Mouse (Mus musculus) stomach, postnatal 0 days (tissue): ENCODE measurements around the gene Cdhr3. TPM values are rescaled to one million over a fixed set of nuclear protein-coding genes. Genes with fewer than 3 reads are reported as not detected.
A peak's percentile ranks its signal among the peaks of the same experiment; 100 is the strongest.

Source experiments
- ATAC-seq: fragments of 200-750 bp; cut with Nextera tagmentation; 2 replicates; pipeline ENCODE4 v1.8.0; 2017; ENCODE audit not compliant: low FRiP score, low TSS enrichment
- DNase-seq: peaks from one replicate; pipeline ENCODE4 v3.0.0-alpha.2; 2016; ENCODE audit warnings: low spot score
- H3K27ac ChIP-seq: fragments of 300-500 bp; sonication (generic); replicated peaks from 2 replicates; pipeline ENCODE4 v1.5.1; 2014; ENCODE audit warnings: mild to moderate bottlenecking, control low read depth
- H3K27me3 ChIP-seq: fragments of 300-500 bp; sonication (generic); 2 replicates; pipeline ENCODE4 v1.6.1; 2014; ENCODE audit warnings: low read length; ENCODE audit not compliant: control insufficient read depth, insufficient read depth
- H3K36me3 ChIP-seq: fragments of 300-500 bp; sonication (generic); 2 replicates; pipeline ENCODE4 v1.6.1; 2014; ENCODE audit warnings: low read length, mixed read lengths; ENCODE audit not compliant: control insufficient read depth, insufficient read depth
- H3K4me1 ChIP-seq: fragments of 300-500 bp; sonication (generic); replicated peaks from 2 replicates; pipeline ENCODE4 v1.6.1; 2014; ENCODE audit warnings: antibody characterized with exemption; ENCODE audit not compliant: control insufficient read depth, insufficient read depth
- H3K4me2 ChIP-seq: fragments of 300-500 bp; sonication (generic); replicated peaks from 2 replicates; pipeline ENCODE4 v1.6.1; 2014; ENCODE audit warnings: low read depth, mild to moderate bottlenecking, control low read depth, moderate library complexity
- H3K4me3 ChIP-seq: fragments of 300-500 bp; sonication (generic); 2 replicates; pipeline ENCODE4 v1.5.1; 2014; ENCODE audit warnings: low read depth, low read length, control low read depth
- H3K9ac ChIP-seq: fragments of 300-500 bp; sonication (generic); 2 replicates; pipeline ENCODE4 v1.6.1; 2014; ENCODE audit warnings: mild to moderate bottlenecking, low read length, control low read depth, mixed read lengths
- H3K9me3 ChIP-seq: fragments of 300-500 bp; sonication (generic); 2 replicates; pipeline ENCODE4 v1.6.1; 2016; ENCODE audit warnings: low read length; ENCODE audit not compliant: control insufficient read depth
- CTCF ChIP-seq: IDR thresholded peaks from 2 replicates; pipeline ENCODE4 v1.5.1; 2016; ENCODE audit warnings: antibody characterized with exemption, low read depth, mild to moderate bottlenecking, moderate library complexity
- EP300 ChIP-seq: optimal IDR thresholded peaks from 2 replicates; pipeline ENCODE3; 2016; ENCODE audit warnings: antibody characterized with exemption
- WGBS: fragments of 180-500 bp; shearing (Covaris S2); extraction: QIAGEN DNeasy Blood & Tissue Kit; methylation state at CpG from one replicate; pipeline ENCODE4 v1.1.7; 2014; 5-methylcytosine and 5-hydroxymethylcytosine counted together
- polyA plus RNA-seq: library from polyadenylated mRNA; unstranded; fragments of >200 nt; fragmentation: Nextera tagmentation; extraction: Ambion mirVana; gene quantifications from 2 replicates; pipeline ENCODE4 v1.2.1, GENCODE M21; 2015

Cdhr3 gene
- polyA plus RNA-seq, 1 experiment from 2014 or later, result 0.05 TPM

DNA sequence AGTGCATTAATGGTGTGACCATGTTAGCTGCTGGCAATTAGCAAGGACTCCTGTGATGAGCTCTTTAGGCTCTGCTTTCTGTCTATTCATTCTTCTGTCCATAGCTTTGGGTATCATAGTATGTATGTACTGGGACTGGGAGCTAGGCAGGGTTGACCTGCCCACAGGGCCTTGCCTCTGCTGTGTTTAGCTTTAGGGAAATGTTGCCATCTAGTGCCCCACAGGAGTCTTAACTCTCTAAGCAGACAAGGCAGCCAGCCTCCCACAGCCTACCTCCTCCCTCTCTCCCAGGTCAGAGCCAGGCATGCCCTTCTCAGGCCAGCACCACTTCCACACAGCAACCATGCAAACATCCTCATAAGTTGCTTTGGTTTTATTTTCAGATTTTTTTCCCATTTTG lies 16.9 kb upstream of the Cdhr3 start:
- DNase-seq (peak; percentile 31), ATAC-seq (peak; percentile 75; the same call in 1 of the 2 replicates)

DNA sequence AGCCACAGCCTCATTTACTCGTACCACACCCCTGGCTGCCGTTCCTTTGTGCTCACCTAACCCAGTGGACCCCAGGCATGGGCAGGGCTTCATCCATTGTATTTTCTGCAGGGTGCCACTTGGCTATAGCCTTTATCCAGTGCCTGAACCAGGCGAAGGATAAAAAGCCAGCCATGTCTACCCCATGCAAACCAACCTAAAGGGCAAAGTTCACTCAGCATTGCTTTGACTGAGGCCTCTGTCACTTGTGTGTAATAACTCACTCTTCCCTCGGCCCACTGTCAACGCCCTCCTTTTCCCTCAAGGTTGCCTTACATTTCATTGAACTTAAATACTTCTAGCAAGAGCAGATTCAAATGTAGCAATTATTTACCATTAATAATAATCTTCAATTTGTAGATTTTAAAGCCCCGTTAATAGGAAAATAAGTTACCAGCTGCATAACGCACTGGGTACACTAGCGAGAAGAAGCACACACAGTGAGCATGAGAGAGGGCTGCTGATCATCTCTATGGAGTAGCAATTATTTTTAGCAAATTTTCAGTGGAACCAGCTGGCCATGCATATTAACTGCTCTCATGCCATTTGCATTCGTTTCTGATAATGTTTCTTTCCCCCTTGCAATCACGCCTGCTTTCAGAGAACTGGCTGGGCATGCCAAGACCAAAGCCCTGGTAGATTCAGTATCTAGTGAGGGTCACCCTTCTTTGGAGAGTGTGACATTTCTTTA lies 13.9 kb upstream of the Cdhr3 start:
- WGBS, result 83% methylated on average over 10 of the region's 10 CpGs
- Histone ChIP-seq H3K4me2 (no peak overlapping the region), H3K36me3 (no peaks in the 10 kb centered on the region), H3K27me3 (no peaks in the 10 kb centered on the region), H3K4me3 (no peak overlapping the region), H3K9me3 (no peaks in the 10 kb centered on the region), H3K4me1 (peaks cover 5% of the 10 kb centered on the region; the same call in 1 of the 2 replicates), H3K27ac (no peak overlapping the region), H3K9ac (no peak overlapping the region)
- no peak for DNase-seq
- TF ChIP-seq EP300 (no peak), CTCF (no peak)
- no peak for ATAC-seq

More for the DNA sequence above, 16.9 kb upstream of the Cdhr3 start:
- H3K36me3 ChIP-seq, result no peaks in the 10 kb centered on the region
- H3K4me1 ChIP-seq, result 0 out of 2 replicates have a peak, but pooled peaks cover 2% of the 10 kb centered on the region
- no peak overlapping the region for H3K9ac ChIP-seq
- no peaks in the 10 kb centered on the region for H3K27me3 ChIP-seq
- TF ChIP-seq CTCF (peak; percentile 80), EP300 (no peak)
- no peak overlapping the region for H3K4me2 ChIP-seq
- no peak overlapping the region for H3K27ac ChIP-seq
- no peak overlapping the region for H3K4me3 ChIP-seq
- no peaks in the 10 kb centered on the region for H3K9me3 ChIP-seq

DNA sequence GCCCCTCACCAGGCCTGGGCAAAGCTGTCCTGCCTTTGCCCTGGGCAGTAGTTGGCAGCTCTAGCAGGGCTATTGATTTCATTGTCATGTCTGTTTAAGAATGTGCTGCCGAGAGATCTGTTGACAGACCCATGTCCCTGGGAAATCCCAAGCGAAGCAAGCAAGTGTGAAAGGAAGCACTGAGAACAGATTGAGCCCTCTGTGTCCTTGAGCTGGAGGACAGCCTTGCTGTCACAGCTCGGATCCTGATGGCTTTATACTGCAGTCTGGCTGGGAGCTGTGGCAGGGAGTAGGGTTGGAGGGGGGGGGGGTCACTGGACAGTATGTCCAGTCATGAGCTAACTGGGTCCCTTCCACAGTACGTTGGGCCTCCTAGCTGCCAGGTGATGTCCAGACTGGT lies 13.0 kb upstream of the Cdhr3 start:
- TF ChIP-seq EP300 (no peak), CTCF (no peak)
- Histone ChIP-seq H3K36me3 (no peaks in the 10 kb centered on the region), H3K27me3 (no peaks in the 10 kb centered on the region), H3K4me1 (peaks cover 3% of the 10 kb centered on the region; the same call in 1 of the 2 replicates), H3K9me3 (no peaks in the 10 kb centered on the region), H3K27ac (no peak overlapping the region), H3K4me2 (no peak overlapping the region), H3K9ac (no peak overlapping the region), H3K4me3 (no peak overlapping the region)
- 67% methylated on average over 4 of the region's 4 CpGs for whole genome bisulfite sequencing
- DNase-seq (no peak), ATAC-seq (no peak)

DNA sequence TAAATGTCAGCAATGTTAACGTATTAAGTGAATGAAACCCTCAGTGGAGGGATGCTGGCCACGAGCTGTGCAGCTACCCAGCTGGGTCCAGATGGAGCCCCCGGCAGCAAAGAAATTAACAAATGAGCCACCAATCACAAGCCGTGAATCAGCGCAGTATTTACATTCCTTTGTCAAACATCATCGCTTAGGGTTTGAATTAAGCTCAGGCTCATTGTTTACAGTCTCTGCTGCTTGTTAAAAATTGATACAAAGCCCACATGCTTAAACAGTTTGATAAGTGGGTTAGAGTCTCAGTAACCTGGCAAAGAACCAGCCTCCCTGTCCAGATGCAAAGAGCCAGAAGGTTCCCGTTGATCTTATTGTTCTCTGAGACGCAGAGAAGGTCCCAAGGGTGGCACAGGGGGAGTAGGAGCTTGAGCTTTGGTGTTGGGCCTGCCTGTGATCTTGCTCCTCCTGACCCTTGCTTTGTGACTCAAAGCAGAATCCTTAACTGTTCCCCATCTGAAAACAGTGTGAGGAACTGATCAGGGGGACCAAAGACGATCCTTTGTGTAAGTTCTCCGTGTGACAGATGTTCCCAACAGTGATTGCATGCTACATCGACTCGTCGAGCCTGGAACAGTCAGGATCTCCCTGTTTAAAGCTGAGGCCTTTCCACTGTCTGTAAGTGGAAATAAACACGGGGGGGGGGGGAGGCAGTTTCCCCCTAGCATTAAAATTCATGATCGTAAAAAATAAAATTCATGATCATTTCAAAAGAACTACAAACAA lies 9.9 kb upstream of the Cdhr3 start:
- ATAC-seq, result peak; percentile 83; the same call in 1 of the 2 replicates

GRCm38 (mm10) chr12:33101627-33102026 lies 9.0 kb upstream of the Cdhr3 start:
- no peak overlapping the region for H3K27ac ChIP-seq
- TF ChIP-seq EP300 (no peak), CTCF (no peak)
- no peaks in the 10 kb centered on the region for H3K27me3 ChIP-seq
- H3K4me2 ChIP-seq, result no peak overlapping the region
- no peak overlapping the region for H3K9ac ChIP-seq
- no peak for DNase-seq
- ATAC-seq, result no peak
- 53% methylated on average over 8 of the region's 8 CpGs for WGBS
- no peaks in the 10 kb centered on the region for H3K9me3 ChIP-seq
- H3K4me3 ChIP-seq, result no peak overlapping the region
- H3K36me3 ChIP-seq, result no peaks in the 10 kb centered on the region
- H3K4me1 ChIP-seq, result peaks cover 3% of the 10 kb centered on the region; the same call in 1 of the 2 replicates

More for the DNA sequence above, 9.9 kb upstream of the Cdhr3 start:
- Histone ChIP-seq H3K4me3 (no peak overlapping the region), H3K9ac (no peak overlapping the region), H3K4me2 (no peak overlapping the region), H3K36me3 (no peaks in the 10 kb centered on the region), H3K27ac (0 out of 2 replicates have a peak overlapping the region, but pooled peaks have one; percentile 14), H3K9me3 (no peaks in the 10 kb centered on the region), H3K27me3 (no peaks in the 10 kb centered on the region), H3K4me1 (peaks cover 3% of the 10 kb centered on the region; the same call in 1 of the 2 replicates)
- DNase-seq, result peak; percentile 29
- TF ChIP-seq EP300 (no peak), CTCF (no peak)
- WGBS, result 16% methylated on average over 15 of the region's 15 CpGs

DNA sequence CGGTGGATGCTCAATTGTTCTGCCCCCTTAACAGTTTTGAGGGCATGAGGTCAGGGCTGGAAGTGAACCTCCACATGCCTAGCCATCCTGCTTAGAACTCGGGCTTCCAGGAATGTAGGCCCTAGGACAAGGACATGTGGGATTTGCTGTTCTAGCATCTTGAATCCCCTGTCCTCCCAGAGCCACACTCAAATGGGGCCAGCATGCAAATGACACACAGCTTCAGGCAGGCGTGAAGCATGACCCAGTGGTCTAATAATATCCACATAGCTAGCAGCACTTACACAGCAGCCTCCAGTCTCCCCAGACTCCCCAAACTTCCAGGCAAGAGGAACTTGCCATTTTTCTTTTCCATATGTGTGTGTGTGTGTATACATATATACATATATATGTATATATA lies 3.3 kb upstream of the Cdhr3 start:
- Histone ChIP-seq H3K9ac (no peak overlapping the region), H3K4me1 (no peaks in the 10 kb centered on the region), H3K36me3 (no peaks in the 10 kb centered on the region), H3K27ac (no peak overlapping the region), H3K4me3 (no peak overlapping the region), H3K27me3 (no peaks in the 10 kb centered on the region), H3K4me2 (no peak overlapping the region), H3K9me3 (no peaks in the 10 kb centered on the region)
- ATAC-seq (no peak), DNase-seq (no peak)
- TF ChIP-seq CTCF, result no peak
- no peak for TF ChIP-seq EP300
- WGBS, result 68% methylated on average over 3 of the region's 3 CpGs
